Mouse (Mus musculus): Measurements from ENCODE around the gene Dusp3. TPM values are rescaled to one million over a fixed set of nuclear protein-coding genes. Genes with fewer than 3 reads are reported as not detected.

The Dusp3 gene
- total RNA-seq, 2 experiments from 2014 or later, result 1.1 to 3.9 TPM

- ATAC-seq (replicated peaks; ENCODE audit: poor library complexity, severe bottlenecking), result no peak
Measured at GRCm38 (mm10) chr11:101946525-101946924, 40.3 kb downstream of the Dusp3 start.

DNA sequence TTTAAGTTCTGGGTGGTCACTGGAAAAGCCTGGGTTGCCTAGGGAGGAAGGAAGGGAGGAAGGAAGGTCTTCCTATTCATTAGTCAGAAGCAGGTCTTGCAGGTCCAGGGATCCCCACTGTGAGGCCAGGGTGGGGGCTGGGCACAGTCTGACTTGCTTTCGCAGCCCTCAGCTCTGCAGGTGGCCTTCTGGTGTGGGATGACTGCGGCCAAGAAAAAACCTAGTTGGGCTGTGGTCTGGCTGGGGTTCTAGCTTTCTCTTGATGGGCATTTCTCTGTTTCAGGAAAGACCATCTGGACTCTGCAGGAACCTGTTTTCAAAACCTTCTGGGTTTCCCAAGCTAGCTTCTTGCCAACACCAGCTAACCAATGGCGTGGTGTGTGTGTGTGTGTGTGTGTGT lies 43.8 kb downstream of the Dusp3 start:
- ATAC-seq (replicated peaks; ENCODE audit: poor library complexity, severe bottlenecking), result no peak

- no peak for ATAC-seq (replicated peaks; ENCODE audit: poor library complexity, severe bottlenecking)
Measured at GRCm38 (mm10) chr11:101937108-101937507, 49.7 kb downstream of the Dusp3 start.

DNA sequence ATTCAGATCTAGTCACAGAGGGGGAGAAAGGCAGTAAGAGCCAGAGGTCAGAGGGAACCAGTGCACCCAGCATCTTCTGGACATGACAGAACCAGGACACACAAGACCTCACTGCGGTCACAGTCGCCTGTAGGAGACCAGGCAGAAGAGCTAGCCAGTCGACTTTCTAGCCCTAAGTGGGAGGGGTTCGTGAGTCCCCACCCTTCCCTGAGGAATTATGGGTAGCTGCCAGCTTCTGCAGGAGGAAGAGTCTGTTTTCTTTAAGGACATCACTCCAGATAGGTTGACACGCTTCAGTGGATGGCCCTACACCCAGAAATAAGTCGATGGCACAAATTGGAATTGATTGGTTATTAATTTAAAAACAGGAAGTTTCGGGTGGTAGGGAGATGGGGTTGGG lies 50.4 kb downstream of the Dusp3 start:
- no peak for ATAC-seq (replicated peaks; ENCODE audit: poor library complexity, severe bottlenecking)

GRCm38 (mm10) chr11:101935743-101936142 lies 51.1 kb downstream of the Dusp3 start:
- no peak for ATAC-seq (replicated peaks; ENCODE audit: poor library complexity, severe bottlenecking)

- ATAC-seq (replicated peaks; ENCODE audit: poor library complexity, severe bottlenecking), result no peak
Measured at GRCm38 (mm10) chr11:101931978-101932377, 54.8 kb downstream of the Dusp3 start.

GRCm38 (mm10) chr11:101928030-101928762 lies 58.6 kb downstream of the Dusp3 start:
- no peak for ATAC-seq (replicated peaks; ENCODE audit: poor library complexity, severe bottlenecking)

- ATAC-seq (replicated peaks; ENCODE audit: poor library complexity, severe bottlenecking), result no peak
Measured at GRCm38 (mm10) chr11:101926951-101927589, 59.7 kb downstream of the Dusp3 start.

DNA sequence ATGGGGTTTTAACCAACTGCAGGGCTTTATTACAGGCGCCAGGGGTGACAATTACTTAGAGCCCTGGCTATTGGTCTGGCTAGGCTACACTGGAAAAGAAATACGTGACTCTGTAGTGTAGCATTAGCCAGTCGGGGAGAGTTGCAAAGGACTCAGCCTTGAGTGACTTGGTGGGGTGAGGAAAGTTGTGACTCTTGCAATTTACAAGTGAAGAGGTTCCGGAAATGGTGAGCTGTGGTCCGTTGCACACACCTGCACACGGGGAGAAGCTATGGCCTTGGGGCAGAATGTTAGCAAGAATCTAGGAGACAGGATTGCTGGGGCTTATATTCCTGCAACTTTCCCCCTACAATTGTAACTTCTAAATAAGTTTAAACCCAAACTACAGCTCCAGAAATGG lies 61.2 kb downstream of the Dusp3 start:
- ATAC-seq (replicated peaks; ENCODE audit: poor library complexity, severe bottlenecking), result no peak

GRCm38 (mm10) chr11:101924441-101924976 lies 62.3 kb downstream of the Dusp3 start:
- ATAC-seq (replicated peaks; ENCODE audit: poor library complexity, severe bottlenecking), result no peak

DNA sequence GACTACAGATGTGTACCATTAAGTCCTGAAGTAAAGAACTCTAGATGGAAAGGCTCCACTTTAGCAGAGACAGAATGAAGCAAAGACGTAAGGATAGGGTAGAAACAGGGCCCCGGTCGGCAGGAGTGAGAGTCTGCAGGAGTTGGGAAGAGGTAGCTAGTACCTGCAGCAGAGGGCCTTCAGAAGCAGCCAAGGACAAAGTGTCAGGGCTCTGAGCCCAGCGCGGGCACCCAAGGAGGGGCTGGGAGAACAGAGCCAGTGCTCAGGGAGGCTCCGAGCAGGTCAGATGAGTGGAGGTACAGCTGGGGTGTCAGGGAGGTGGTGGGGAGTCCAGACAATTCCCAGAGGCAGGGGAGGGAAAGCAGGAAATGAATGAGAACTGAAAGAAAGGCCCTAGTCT lies 62.8 kb downstream of the Dusp3 start:
- ATAC-seq (replicated peaks; ENCODE audit: poor library complexity, severe bottlenecking), result no peak

- ATAC-seq (replicated peaks; ENCODE audit: poor library complexity, severe bottlenecking), result no peak
Measured at GRCm38 (mm10) chr11:101921361-101921952, 65.4 kb downstream of the Dusp3 start.

Other genes with a start within 250 kb of the Dusp3 start
- gene Etv4, start 201.6 kb downstream of the Dusp3 start, total RNA-seq (2014; fragmentation: Nextera tagmentation), result not detected in 2 replicates
- not detected in 2 replicates for gene Etv4, start 201.6 kb downstream of the Dusp3 start, total RNA-seq (2017)
- not detected in 2 replicates for gene Meox1, start 92.6 kb downstream of the Dusp3 start, total RNA-seq (2014; fragmentation: Nextera tagmentation)
- gene Meox1, start 92.6 kb downstream of the Dusp3 start, total RNA-seq (2017), result not detected in 2 replicates
- gene Sost, start 20.0 kb downstream of the Dusp3 start, total RNA-seq (2014; fragmentation: Nextera tagmentation), result not detected in 2 replicates
- gene Sost, start 20.0 kb downstream of the Dusp3 start, total RNA-seq (2017), result not detected in 2 replicates
- gene Cfap97d1, start 2.7 kb downstream of the Dusp3 start, total RNA-seq (2014; fragmentation: Nextera tagmentation), result not detected in 2 replicates
- not detected in 2 replicates for gene Cfap97d1, start 2.7 kb downstream of the Dusp3 start, total RNA-seq (2017)
- not detected in 2 replicates for gene Mpp3, start 41.4 kb upstream of the Dusp3 start, total RNA-seq (2014; fragmentation: Nextera tagmentation)
- gene Mpp3, start 41.4 kb upstream of the Dusp3 start, total RNA-seq (2017), result not detected in 2 replicates
- 0.26 and 1.1 TPM in 2 replicates for gene Cd300lg, start 54.5 kb upstream of the Dusp3 start, total RNA-seq (2014; fragmentation: Nextera tagmentation)
- 0.36 and 2.0 TPM in 2 replicates for gene Cd300lg, start 54.5 kb upstream of the Dusp3 start, total RNA-seq (2017)
- not detected in 2 replicates for gene Mpp2, start 101.5 kb upstream of the Dusp3 start, total RNA-seq (2014; fragmentation: Nextera tagmentation)
- gene Mpp2, start 101.5 kb upstream of the Dusp3 start, total RNA-seq (2017), result 0.04 TPM in 1 of 2 replicates, not detected in the other
- gene Ppy, start 114.3 kb upstream of the Dusp3 start, total RNA-seq (2014; fragmentation: Nextera tagmentation), result not detected in 2 replicates
- not detected in 2 replicates for gene Ppy, start 114.3 kb upstream of the Dusp3 start, total RNA-seq (2017)
- gene Pyy, start 120.8 kb upstream of the Dusp3 start, total RNA-seq (2014; fragmentation: Nextera tagmentation), result not detected in 2 replicates
- gene Pyy, start 120.8 kb upstream of the Dusp3 start, total RNA-seq (2017), result not detected in 2 replicates
- not detected in 2 replicates for gene Nags, start 158.5 kb upstream of the Dusp3 start, total RNA-seq (2014; fragmentation: Nextera tagmentation)
- gene Nags, start 158.5 kb upstream of the Dusp3 start, total RNA-seq (2017), result 0.04 TPM in 1 of 2 replicates, not detected in the other
- 11.8 and 19.4 TPM in 2 replicates for gene Tmem101, start 169.4 kb upstream of the Dusp3 start, total RNA-seq (2014; fragmentation: Nextera tagmentation)
- 14.8 and 32.0 TPM in 2 replicates for gene Tmem101, start 169.4 kb upstream of the Dusp3 start, total RNA-seq (2017)
- gene Lsm12, start 198.3 kb upstream of the Dusp3 start, total RNA-seq (2014; fragmentation: Nextera tagmentation), result 109 and 123 TPM in 2 replicates
- 67.6 and 77.7 TPM in 2 replicates for gene Lsm12, start 198.3 kb upstream of the Dusp3 start, total RNA-seq (2017)
- 144 TPM in 2 replicates for gene G6pc3, start 202.6 kb upstream of the Dusp3 start, total RNA-seq (2014; fragmentation: Nextera tagmentation)
- 61.1 and 61.6 TPM in 2 replicates for gene G6pc3, start 202.6 kb upstream of the Dusp3 start, total RNA-seq (2017)
- 28.5 and 33.5 TPM in 2 replicates for gene Hdac5, start 243.2 kb upstream of the Dusp3 start, total RNA-seq (2014; fragmentation: Nextera tagmentation)
- 15.8 and 26.3 TPM in 2 replicates for gene Hdac5, start 243.2 kb upstream of the Dusp3 start, total RNA-seq (2017)

All from granulocyte monocyte progenitor cell, adult 5-6 weeks (primary cell).